Mouse (Mus musculus) forebrain, embryonic 15.5 days (tissue): ENCODE results near the gene Ppp2r2c. TPM values are rescaled to one million over a fixed set of nuclear protein-coding genes. Genes with fewer than 3 reads are reported as not detected.
"Not testable (repeated sequence)": the region's sequence is repeated elsewhere in the genome, so short reads cannot be mapped to it uniquely, and the experiment has no call there.

Source experiments
- ATAC-seq: fragments of 200-750 bp; cut with Nextera tagmentation; replicated peaks from 2 replicates; pipeline ENCODE4 v1.8.0; 2017; ENCODE audit warnings: mild to moderate bottlenecking, moderate TSS enrichment, moderate library complexity
- H3K27ac ChIP-seq: fragments of 300-500 bp; sonication (generic); replicated peaks from 2 replicates; pipeline ENCODE4 v1.5.1; 2015; ENCODE audit warnings: mild to moderate bottlenecking, inconsistent platforms
- H3K27me3 ChIP-seq: fragments of 300-500 bp; sonication (generic); 2 replicates; pipeline ENCODE4 v1.6.1; 2015; ENCODE audit warnings: inconsistent platforms
- H3K36me3 ChIP-seq: fragments of 300-500 bp; sonication (generic); 2 replicates; pipeline ENCODE4 v1.6.1; 2015; ENCODE audit warnings: mild to moderate bottlenecking, inconsistent platforms
- H3K4me1 ChIP-seq: fragments of 300-500 bp; sonication (generic); 2 replicates; pipeline ENCODE4 v1.6.1; 2015; ENCODE audit warnings: inconsistent platforms
- H3K4me2 ChIP-seq: fragments of 300-500 bp; sonication (generic); replicated peaks from 2 replicates; pipeline ENCODE4 v1.6.1; 2015; ENCODE audit warnings: mild to moderate bottlenecking, inconsistent platforms
- H3K4me3 ChIP-seq: fragments of 300-500 bp; sonication (generic); 2 replicates; pipeline ENCODE4 v1.5.1; 2015; ENCODE audit warnings: mild to moderate bottlenecking, inconsistent platforms
- H3K9ac ChIP-seq: fragments of 300-500 bp; sonication (generic); replicated peaks from 2 replicates; pipeline ENCODE4 v1.6.1; 2015; ENCODE audit warnings: mild to moderate bottlenecking, inconsistent platforms
- H3K9me3 ChIP-seq: fragments of 300-500 bp; sonication (generic); 2 replicates; pipeline ENCODE4 v1.6.1; 2016; ENCODE audit warnings: inconsistent platforms
- WGBS: fragments of 180-500 bp; shearing (Covaris S2); methylation state at CpG from one replicate; pipeline ENCODE4 v1.1.7; 2015; ENCODE audit warnings: mixed read lengths; 5-methylcytosine and 5-hydroxymethylcytosine counted together
- polyA plus RNA-seq: library from polyadenylated mRNA; unstranded; fragments of >200 nt; fragmentation: Nextera tagmentation; extraction: Ambion mirVana; gene quantifications from 2 replicates; pipeline ENCODE4 v1.2.1, GENCODE M21; 2015

Ppp2r2c gene
- polyA plus RNA-seq, 1 experiment from 2014 or later = 33.2 TPM

DNA sequence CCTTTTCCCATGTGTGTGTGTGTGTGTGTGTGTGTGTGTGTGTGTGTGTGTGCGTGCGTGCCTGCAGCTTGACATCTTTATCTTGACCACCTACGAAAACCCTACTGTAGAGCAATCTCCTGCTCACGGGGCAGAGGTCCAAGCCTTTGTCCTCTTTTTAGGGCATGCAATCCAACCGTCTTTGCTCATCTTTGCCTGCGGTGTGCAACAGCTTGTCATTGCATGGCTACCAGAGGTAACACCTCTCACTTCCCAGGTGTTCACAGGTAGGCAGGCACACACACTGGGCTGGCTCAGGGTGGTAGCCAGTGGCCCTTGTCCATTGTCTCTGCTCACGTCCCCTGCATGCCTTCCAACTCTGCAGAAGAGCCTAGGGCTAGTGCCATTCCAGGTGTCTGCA lies 49.7 kb downstream of the Ppp2r2c start:
- Histone ChIP-seq H3K27ac (no peak overlapping the region), H3K9me3 (no peaks in the 10 kb centered on the region), H3K27me3 (no peaks in the 10 kb centered on the region), H3K36me3 (no peaks in the 10 kb centered on the region), H3K4me2 (no peak overlapping the region), H3K4me1 (0 out of 2 replicates have a peak, but pooled peaks cover 1% of the 10 kb centered on the region), H3K9ac (no peak overlapping the region), H3K4me3 (no peak overlapping the region)
- ATAC-seq = no peak
- 81% methylated on average over 7 of the region's 7 CpGs for WGBS

DNA sequence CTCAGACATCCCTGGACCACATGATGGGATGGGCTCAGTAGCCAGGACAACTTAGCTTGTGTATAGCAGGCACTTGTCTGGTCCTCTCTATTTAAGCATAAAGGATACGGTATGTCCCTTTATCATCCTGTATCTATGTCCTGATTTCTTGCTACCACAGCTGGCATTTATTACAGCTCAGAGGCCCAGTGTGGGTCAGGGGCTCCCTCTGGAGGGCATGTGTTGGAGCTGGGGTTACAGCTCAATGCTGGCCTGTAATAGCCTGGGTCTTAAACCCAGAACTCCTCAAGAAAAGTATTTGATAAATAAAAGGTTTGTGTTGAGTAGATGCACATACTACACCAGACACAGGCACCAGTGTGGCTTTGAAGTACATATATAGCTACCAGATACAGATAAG lies 51.8 kb downstream of the Ppp2r2c start:
- H3K27me3 ChIP-seq = no peaks in the 10 kb centered on the region
- no peaks in the 10 kb centered on the region for H3K9me3 ChIP-seq
- H3K4me3 ChIP-seq = no peak overlapping the region
- ATAC-seq = no peak
- no peak overlapping the region for H3K27ac ChIP-seq
- no peaks in the 10 kb centered on the region for H3K36me3 ChIP-seq
- H3K9ac ChIP-seq = no peak overlapping the region
- 53% methylated on average over 1 of the region's 1 CpGs for WGBS
- peaks cover 13% of the 10 kb centered on the region for H3K4me1 ChIP-seq
- no peak overlapping the region for H3K4me2 ChIP-seq

DNA sequence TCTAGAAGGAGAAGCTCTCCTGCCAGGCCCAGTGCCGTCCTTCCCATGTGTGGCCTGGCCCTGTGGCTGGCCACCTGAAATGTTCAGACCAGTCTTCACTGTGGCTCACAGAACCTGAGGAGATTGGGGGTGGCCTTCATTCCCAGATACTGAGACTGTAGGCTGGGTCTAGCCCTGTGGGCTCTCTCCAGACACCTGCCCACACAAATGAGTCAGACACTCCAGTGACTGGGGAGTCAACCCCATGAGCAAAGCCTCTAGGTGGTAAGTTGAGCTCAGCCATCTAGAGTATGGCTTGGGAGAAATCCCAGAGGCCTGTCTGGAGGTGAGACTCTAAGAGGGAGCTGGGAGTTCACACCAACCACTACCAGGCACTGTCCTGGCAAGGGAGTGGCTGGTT lies 53.6 kb downstream of the Ppp2r2c start:
- Histone ChIP-seq H3K4me1 (peaks cover 13% of the 10 kb centered on the region), H3K9me3 (no peaks in the 10 kb centered on the region), H3K36me3 (no peaks in the 10 kb centered on the region), H3K4me2 (no peak overlapping the region), H3K27me3 (no peaks in the 10 kb centered on the region), H3K9ac (no peak overlapping the region), H3K4me3 (no peak overlapping the region), H3K27ac (no peak overlapping the region)
- ATAC-seq = no peak
- WGBS = 77% methylated on average over 1 of the region's 1 CpGs

GRCm38 (mm10) chr5:36922811-36923210 lies 54.5 kb downstream of the Ppp2r2c start:
- no peak overlapping the region for H3K4me3 ChIP-seq
- 86% methylated on average over 10 of the region's 10 CpGs for WGBS
- H3K36me3 ChIP-seq = no peaks in the 10 kb centered on the region
- H3K27ac ChIP-seq = peak overlapping the region; percentile 75; the same call in 1 of the 2 replicates
- H3K27me3 ChIP-seq = no peaks in the 10 kb centered on the region
- H3K4me2 ChIP-seq = no peak overlapping the region
- no peak overlapping the region for H3K9ac ChIP-seq
- peaks cover 13% of the 10 kb centered on the region for H3K4me1 ChIP-seq
- no peak for ATAC-seq
- H3K9me3 ChIP-seq = no peaks in the 10 kb centered on the region

GRCm38 (mm10) chr5:36923826-36924700 lies 55.8 kb downstream of the Ppp2r2c start:
- no peaks in the 10 kb centered on the region for H3K36me3 ChIP-seq
- no peaks in the 10 kb centered on the region for H3K9me3 ChIP-seq
- no peak overlapping the region for H3K9ac ChIP-seq
- H3K4me1 ChIP-seq = peaks cover 13% of the 10 kb centered on the region
- peak; percentile 24; the same call in 1 of the 2 replicates for ATAC-seq
- no peaks in the 10 kb centered on the region for H3K27me3 ChIP-seq
- H3K4me2 ChIP-seq = no peak overlapping the region
- H3K27ac ChIP-seq = peak overlapping the region; percentile 75
- no peak overlapping the region for H3K4me3 ChIP-seq
- WGBS = 42% methylated on average over 11 of the region's 11 CpGs

GRCm38 (mm10) chr5:36928701-36929100 lies 60.4 kb downstream of the Ppp2r2c start:
- no peak overlapping the region for H3K4me3 ChIP-seq
- WGBS = 51% methylated on average over 4 of the region's 4 CpGs

DNA sequence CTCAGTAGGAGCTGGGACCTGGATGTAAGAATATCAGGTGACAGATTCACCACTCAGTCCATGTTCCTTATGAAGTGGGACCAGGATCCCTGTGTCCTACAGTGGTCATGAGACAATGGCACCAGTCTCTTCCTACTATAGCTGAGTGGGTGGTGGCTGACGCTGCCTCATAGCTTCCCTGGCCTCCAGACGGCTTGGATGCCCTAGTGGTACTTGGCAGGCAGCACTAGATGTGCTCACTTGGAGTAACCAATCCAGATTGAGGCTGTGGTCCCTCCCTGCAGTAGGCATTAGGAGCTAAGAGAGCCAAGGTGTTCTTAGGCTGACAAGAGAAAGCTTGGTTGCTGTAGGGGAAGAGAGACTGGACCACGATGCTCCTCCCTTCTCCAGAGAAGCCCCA lies 61.1 kb downstream of the Ppp2r2c start:
- Histone ChIP-seq H3K9ac (no peak overlapping the region), H3K4me2 (no peak overlapping the region), H3K36me3 (no peaks in the 10 kb centered on the region), H3K27ac (no peak overlapping the region), H3K4me3 (no peak overlapping the region), H3K4me1 (no peaks in the 10 kb centered on the region), H3K9me3 (no peaks in the 10 kb centered on the region), H3K27me3 (no peaks in the 10 kb centered on the region)
- no peak for ATAC-seq
- 73% methylated on average over 3 of the region's 3 CpGs for WGBS

More at GRCm38 (mm10) chr5:36928701-36929100, 60.4 kb downstream of the Ppp2r2c start:
- H3K9me3 ChIP-seq = no peaks in the 10 kb centered on the region
- H3K27ac ChIP-seq = no peak overlapping the region
- ATAC-seq = no peak
- H3K36me3 ChIP-seq = no peaks in the 10 kb centered on the region
- no peak overlapping the region for H3K4me2 ChIP-seq
- H3K9ac ChIP-seq = no peak overlapping the region
- H3K4me1 ChIP-seq = peaks cover 5% of the 10 kb centered on the region
- no peaks in the 10 kb centered on the region for H3K27me3 ChIP-seq

- H3K4me2 ChIP-seq = no peak overlapping the region
Observed at GRCm38 (mm10) chr5:36933383-36933782, 65.1 kb downstream of the Ppp2r2c start.

DNA sequence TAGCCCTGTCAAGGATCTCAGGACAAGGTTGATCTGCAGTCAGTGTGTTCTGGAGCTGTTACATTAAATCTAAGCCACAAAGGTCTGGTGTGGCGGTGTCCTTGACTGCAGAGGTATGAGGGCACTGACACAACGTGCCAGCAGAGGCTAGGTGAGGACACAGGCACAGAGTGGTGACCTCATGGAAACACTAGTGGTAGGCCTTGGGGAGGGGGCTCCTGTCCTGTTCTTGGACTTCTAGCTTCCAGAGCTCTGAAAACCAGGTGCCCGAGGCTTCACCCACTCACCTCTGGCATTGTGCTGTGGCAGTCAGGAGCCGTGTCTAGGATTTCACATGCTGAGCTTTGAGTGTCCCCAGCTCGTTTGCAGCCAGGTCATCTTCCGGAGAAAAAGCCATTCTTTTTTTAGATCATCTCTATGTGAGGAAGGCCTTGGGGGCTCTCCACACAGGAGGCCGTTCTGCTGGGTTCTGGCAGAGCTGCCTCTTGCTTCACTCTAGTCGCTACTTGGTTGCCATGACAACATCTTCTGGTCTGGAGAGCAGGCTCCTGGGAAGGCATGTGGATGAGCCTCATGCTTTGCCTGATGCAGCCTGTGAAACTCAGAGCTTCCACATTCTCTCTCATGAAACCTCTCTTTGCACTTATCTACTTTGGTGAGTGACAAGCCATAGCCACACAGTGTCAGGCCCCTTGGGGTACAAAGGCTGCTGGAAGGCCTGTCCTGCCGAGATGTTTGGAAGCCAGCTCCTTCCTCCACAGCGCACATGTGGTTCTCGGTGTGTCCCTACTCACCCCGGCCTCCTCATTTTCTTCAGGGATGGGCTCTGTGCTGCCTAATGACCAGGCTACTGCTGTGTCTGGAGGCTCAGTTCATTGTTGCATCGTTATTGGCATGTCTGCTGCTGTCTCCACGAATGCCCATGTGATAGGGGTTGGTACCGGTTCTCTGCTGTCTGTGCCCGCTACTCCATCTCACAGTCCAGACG lies 67.5 kb downstream of the Ppp2r2c start:
- H3K9me3 ChIP-seq = no peaks in the 10 kb centered on the region
- no peaks in the 10 kb centered on the region for H3K36me3 ChIP-seq
- no peak overlapping the region for H3K9ac ChIP-seq
- H3K4me1 ChIP-seq = peaks cover 12% of the 10 kb centered on the region
- H3K4me2 ChIP-seq = no peak overlapping the region
- no peak overlapping the region for H3K4me3 ChIP-seq
- WGBS = 52% methylated on average over 17 of the region's 17 CpGs
- no peaks in the 10 kb centered on the region for H3K27me3 ChIP-seq
- ATAC-seq = peak; percentile 86
- peak overlapping the region; percentile 56 for H3K27ac ChIP-seq

More at GRCm38 (mm10) chr5:36933383-36933782, 65.1 kb downstream of the Ppp2r2c start:
- H3K27ac ChIP-seq = no peak overlapping the region
- H3K9ac ChIP-seq = no peak overlapping the region
- no peak overlapping the region for H3K4me3 ChIP-seq
- H3K27me3 ChIP-seq = no peaks in the 10 kb centered on the region
- H3K4me1 ChIP-seq = peaks cover 12% of the 10 kb centered on the region
- H3K9me3 ChIP-seq = no peaks in the 10 kb centered on the region
- ATAC-seq = no peak
- WGBS = 66% methylated on average over 8 of the region's 8 CpGs
- H3K36me3 ChIP-seq = no peaks in the 10 kb centered on the region

GRCm38 (mm10) chr5:36936548-36936947 lies 68.2 kb downstream of the Ppp2r2c start:
- Histone ChIP-seq H3K9me3 (no peaks in the 10 kb centered on the region), H3K4me2 (no peak overlapping the region), H3K9ac (no peak overlapping the region), H3K4me3 (no peak overlapping the region), H3K4me1 (peaks cover 12% of the 10 kb centered on the region), H3K27ac (peak overlapping the region; percentile 56; the same call in 1 of the 2 replicates), H3K27me3 (no peaks in the 10 kb centered on the region), H3K36me3 (no peaks in the 10 kb centered on the region)
- 85% methylated on average over 7 of the region's 7 CpGs for WGBS
- ATAC-seq = 0 out of 2 replicates have a peak, but pooled peaks have one; percentile 6

DNA sequence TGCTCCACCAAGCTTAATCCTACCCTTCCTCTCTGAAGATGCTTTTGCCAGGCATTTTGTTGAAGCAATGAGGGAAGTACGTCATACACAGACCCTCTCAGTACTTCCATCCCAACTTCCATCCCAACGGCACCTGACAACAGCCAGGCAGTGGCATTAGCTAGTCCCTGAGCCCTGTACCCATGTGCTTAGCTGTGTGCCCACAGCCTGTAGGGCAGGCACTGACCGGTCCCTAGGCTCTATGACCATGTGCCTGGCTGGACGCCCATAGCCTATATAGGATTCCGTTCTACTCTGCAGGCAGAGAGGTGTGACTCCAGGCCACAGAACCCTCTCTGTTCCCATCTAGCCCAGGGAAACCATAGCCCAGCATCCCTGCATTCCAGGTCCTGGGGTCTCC lies 69.7 kb downstream of the Ppp2r2c start:
- WGBS = 92% methylated on average over 5 of the region's 5 CpGs
- no peak for ATAC-seq
- H3K36me3 ChIP-seq = no peaks in the 10 kb centered on the region
- H3K27me3 ChIP-seq = no peaks in the 10 kb centered on the region
- H3K4me3 ChIP-seq = no peak overlapping the region
- no peak overlapping the region for H3K4me2 ChIP-seq
- no peak overlapping the region for H3K9ac ChIP-seq
- no peaks in the 10 kb centered on the region for H3K9me3 ChIP-seq
- H3K27ac ChIP-seq = no peak overlapping the region
- peaks cover 12% of the 10 kb centered on the region for H3K4me1 ChIP-seq

DNA sequence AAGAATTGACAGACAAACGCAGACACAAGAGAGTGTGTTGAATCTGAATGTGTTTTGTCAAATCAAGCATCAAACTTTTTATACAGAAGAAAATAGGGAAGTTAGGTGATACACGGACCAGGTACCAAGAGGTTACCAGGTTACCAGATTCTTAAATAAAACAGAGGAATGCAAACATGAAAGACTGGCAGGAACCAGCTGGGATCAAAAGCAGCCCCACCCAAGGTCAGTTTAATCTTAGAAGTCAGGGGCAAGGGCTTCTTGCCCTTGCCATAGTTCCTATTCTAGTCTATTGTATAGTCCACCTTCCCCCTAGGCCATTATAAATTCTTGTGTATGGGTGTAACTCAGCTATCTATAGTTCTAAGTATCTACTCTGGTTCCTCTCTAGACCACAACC lies 70.7 kb downstream of the Ppp2r2c start:
- H3K36me3 ChIP-seq, H3K9ac ChIP-seq, H3K4me3 ChIP-seq, H3K27ac ChIP-seq, H3K4me2 ChIP-seq, H3K27me3 ChIP-seq, H3K9me3 ChIP-seq, ATAC-seq: not testable (repeated sequence)
- peaks cover 12% of the 10 kb centered on the region for H3K4me1 ChIP-seq
- 81% methylated on average over 2 of the region's 2 CpGs for WGBS
